Comparison of ENCODE assay signal across 28 mouse cellular contexts in the genomic region with DNA sequence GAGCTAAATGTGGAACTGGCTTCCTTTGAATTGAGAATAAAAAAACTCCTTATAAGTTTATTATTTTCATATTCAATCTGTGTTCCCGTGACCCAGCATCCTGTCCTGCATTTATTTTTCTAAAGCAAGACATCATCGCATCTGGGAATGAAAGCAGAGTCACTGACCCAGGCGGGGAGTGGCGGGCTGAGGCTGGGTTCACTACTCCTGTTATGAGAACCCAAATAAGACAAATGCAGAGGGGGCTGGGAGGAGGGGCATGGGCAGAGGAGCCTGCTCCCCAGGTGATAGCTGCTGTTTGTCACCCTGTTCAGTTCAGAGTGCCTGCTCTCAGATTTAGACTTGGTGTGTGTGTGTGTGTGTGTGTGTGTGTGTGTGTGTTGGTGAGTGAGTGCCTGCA.
DNase-seq lines count a peak whose midpoint lies in the region; ATAC-seq lines count a peak whose summit lies in the region.
"Had no signal": no experiment of that assay in that cellular context is flagged by ENCODE, and none has a peak within 500 bp of the region (broad histone marks: within the 10 kb centered on the region; RNA-seq: fewer than 3 reads in every experiment).

No protein-coding gene starts in this region.

- H3K4me2 ChIP-seq in kidney, embryonic 16.5 days (replicated peaks; ENCODE audit: low read depth, low read length): no peak overlapping the region
- H3K4me2 ChIP-seq in limb, embryonic 12.5 days: no peak overlapping the region
- H3K4me2 ChIP-seq: heart, embryonic 15.5 days; hindbrain, embryonic 12.5 days had no signal

- H3K9ac ChIP-seq in kidney, embryonic 16.5 days (replicated peaks; ENCODE audit: low read length): no peak overlapping the region
- H3K9ac ChIP-seq in limb, embryonic 12.5 days (replicated peaks): no peak overlapping the region
- H3K9ac ChIP-seq: heart, embryonic 15.5 days; hindbrain, embryonic 12.5 days; liver, embryonic 14.5 days had no signal

- peak; percentile 18 for DNase-seq in kidney, adult 9 months
- DNase-seq in spleen, postnatal 36 days (ENCODE audit: low spot score in 2 of 2): peak; percentile 43 to 51
- DNase-seq in spleen, postnatal 4 days (ENCODE audit: low spot score in 2 of 2): no peak
- DNase-seq in yolk sac, embryonic 10.5 days (ENCODE audit: low spot score): no peak
- DNase-seq: adrenal gland, postnatal 25 days; cerebellum, adult 11-12 months; cerebellum, adult 9-11 months; embryo, embryonic 11 days; heart, postnatal 36 days; layer of hippocampus, postnatal 36 days; left cerebral cortex, postnatal 4 days; lung, adult 2 months; lung, postnatal 10 days; midbrain, embryonic 14.5 days; right cerebral cortex, postnatal 14 days; thymus, adult 2 months; thymus, postnatal 36 days had no signal

- peaks cover 17% of the 10 kb centered on the region; the same call in 1 of the 2 replicates for H3K4me1 ChIP-seq in kidney, embryonic 16.5 days (ENCODE audit: insufficient read depth, low read length)
- H3K4me1 ChIP-seq in limb, embryonic 12.5 days (replicated peaks): peaks cover 26% of the 10 kb centered on the region

- no peak for ATAC-seq in kidney, embryonic 16.5 days (ENCODE audit: low FRiP score, low TSS enrichment)
- no peak for ATAC-seq in limb, embryonic 12.5 days (ENCODE audit: insufficient number of reproducible peaks, insufficient read depth, low FRiP score, low TSS enrichment, low read depth)
- no peak for ATAC-seq in megakaryocyte, adult 5-6 weeks (ENCODE audit: poor library complexity, severe bottlenecking)
- ATAC-seq: forebrain, embryonic 16.5 days; hindbrain, postnatal 0 days; intestine, embryonic 16.5 days had no signal

- 55% methylated on average over 4 of the region's 4 CpGs for WGBS in kidney, embryonic 16.5 days
- WGBS in limb, embryonic 12.5 days: 86% methylated on average over 4 of the region's 4 CpGs

- peaks cover 12% of the 10 kb centered on the region; the same call in 1 of the 2 replicates for H3K9me3 ChIP-seq in kidney, embryonic 16.5 days (ENCODE audit: low read length)
- peaks cover 13% of the 10 kb centered on the region; the same call in 1 of the 2 replicates for H3K9me3 ChIP-seq in limb, embryonic 12.5 days
- H3K9me3 ChIP-seq: hindbrain, embryonic 12.5 days had no signal

- no peaks in the 10 kb centered on the region for H3K27me3 ChIP-seq in kidney, embryonic 16.5 days (ENCODE audit: insufficient read depth, low read length)
- H3K27me3 ChIP-seq in limb, embryonic 12.5 days: no peaks in the 10 kb centered on the region
- H3K27me3 ChIP-seq: heart, embryonic 15.5 days; hindbrain, embryonic 12.5 days had no signal

- H3K27ac ChIP-seq in kidney, embryonic 16.5 days (ENCODE audit: low read length): no peak overlapping the region
- H3K27ac ChIP-seq in limb, embryonic 12.5 days: 0 out of 2 replicates have a peak overlapping the region, but pooled peaks have one; percentile 54
- H3K27ac ChIP-seq: heart, embryonic 15.5 days; hindbrain, embryonic 12.5 days; hindbrain, postnatal 0 days; liver, embryonic 14.5 days; macrophage had no signal

- H3K4me3 ChIP-seq in kidney, embryonic 16.5 days (ENCODE audit: low read length): no peak overlapping the region
- no peak overlapping the region for H3K4me3 ChIP-seq in limb, embryonic 12.5 days (replicated peaks)
- H3K4me3 ChIP-seq: erythroblast, embryonic 14.5 days; heart, embryonic 15.5 days; hindbrain, embryonic 12.5 days had no signal

- H3K36me3 ChIP-seq in kidney, embryonic 16.5 days (ENCODE audit: insufficient read depth, low read length): no peaks in the 10 kb centered on the region
- H3K36me3 ChIP-seq in limb, embryonic 12.5 days: no peaks in the 10 kb centered on the region
- H3K36me3 ChIP-seq: heart, embryonic 15.5 days; hindbrain, embryonic 12.5 days had no signal

Comparison
In these comparisons a context has a peak if more than half of its experiments do, and no peak if none do; other contexts are left out.
1. DNase-seq: peak in kidney, adult 9 months (single experiment) and spleen, postnatal 36 days (2 of 2); none in spleen, postnatal 4 days (0 of 2) and yolk sac, embryonic 10.5 days (single experiment).